Mouse (Mus musculus) thymus, adult 2 months (tissue): ENCODE measurements around the gene Pgap3.

Source experiments
- CTCF ChIP-seq: fragments of 200-500 bp; IDR thresholded peaks from 2 replicates; pipeline ENCODE4 v1.5.1; 2012; ENCODE audit warnings: mild to moderate bottlenecking, control low read depth, low read length, moderate library complexity, borderline replicate concordance; ENCODE audit not compliant: control insufficient read depth, poor library complexity, insufficient read depth; ENCODE audit errors: extremely low read depth
- POLR2A ChIP-seq: fragments of 200-500 bp; IDR thresholded peaks from 2 replicates; pipeline ENCODE4 v1.6.1; 2012; ENCODE audit warnings: mild to moderate bottlenecking, low read length, control low read depth, moderate library complexity; ENCODE audit not compliant: control insufficient read depth, poor library complexity, insufficient read depth; ENCODE audit errors: extremely low read depth

- TF ChIP-seq POLR2A (no peak), CTCF (no peak)
Measured at GRCm38 (mm10) chr11:98372406-98372805, 27.9 kb downstream of the Pgap3 start.
